ENCODE assay signal across 16 mouse cellular contexts in the genomic region with DNA sequence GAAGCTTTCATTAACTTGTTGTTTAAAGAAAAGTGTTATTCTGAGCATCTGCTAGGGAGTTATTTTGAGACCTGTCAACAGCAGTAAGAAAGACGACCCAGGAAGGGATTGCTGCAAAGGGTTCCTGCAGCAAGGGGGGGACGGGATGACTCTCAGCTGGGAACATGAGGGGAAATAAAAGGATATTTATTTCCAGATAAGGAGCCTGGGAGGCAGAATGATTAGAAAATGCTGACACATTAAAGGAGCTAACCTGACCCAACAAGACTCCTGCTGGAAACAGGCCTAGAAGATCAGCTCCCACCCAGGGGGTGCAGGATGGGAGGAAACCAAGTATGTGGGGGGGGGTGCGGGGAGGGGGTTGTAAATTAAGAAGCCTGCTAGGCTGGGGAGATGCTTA.
A peak's percentile ranks its signal among the peaks of the same experiment; 100 is the strongest.
DNase-seq lines count a peak whose midpoint lies in the region; ATAC-seq and TF ChIP-seq lines count a peak whose summit lies in the region.
"Had no signal": no experiment of that assay in that cellular context is flagged by ENCODE, and none has a peak within 500 bp of the region (broad histone marks: within the 10 kb centered on the region; RNA-seq: fewer than 3 reads in every experiment).

No protein-coding gene starts in this region.

- H3K27ac ChIP-seq in heart, embryonic 12.5 days (ENCODE audit: poor library complexity, severe bottlenecking), result peak overlapping the region; percentile 41
- peak overlapping the region; percentile 57; the same call in 1 of the 2 replicates for H3K27ac ChIP-seq in heart, embryonic 15.5 days
- peak overlapping the region; percentile 31; the same call in 1 of the 2 replicates for H3K27ac ChIP-seq in kidney, postnatal 0 days
- H3K27ac ChIP-seq: hindbrain, embryonic 12.5 days; limb, embryonic 13.5 days; neural tube, embryonic 12.5 days had no signal

- H3K4me3 ChIP-seq in heart, embryonic 12.5 days, result no peak overlapping the region
- no peak overlapping the region for H3K4me3 ChIP-seq in heart, embryonic 15.5 days
- H3K4me3 ChIP-seq in kidney, postnatal 0 days (replicated peaks; ENCODE audit: low read depth, low read length), result no peak overlapping the region
- H3K4me3 ChIP-seq: hindbrain, embryonic 12.5 days; limb, embryonic 13.5 days; neural tube, embryonic 12.5 days had no signal

- WGBS in heart, embryonic 12.5 days, result 26% methylated on average over 3 of the region's 3 CpGs
- 18% methylated on average over 3 of the region's 3 CpGs for WGBS in heart, embryonic 15.5 days
- 20% methylated on average over 3 of the region's 3 CpGs for WGBS in kidney, postnatal 0 days

- no peak for ATAC-seq in heart, embryonic 12.5 days (ENCODE audit: insufficient number of reproducible peaks, low FRiP score)
- 0 out of 2 replicates have a peak, but pooled peaks have one; percentile 10 for ATAC-seq in heart, embryonic 15.5 days (replicated peaks; ENCODE audit: insufficient number of reproducible peaks, insufficient read depth, low FRiP score, low read depth)
- ATAC-seq in kidney, postnatal 0 days (replicated peaks; ENCODE audit: low FRiP score, low read depth), result peak; percentile 68; the same call in 1 of the 2 replicates

- H3K9me3 ChIP-seq in heart, embryonic 12.5 days (replicated peaks), result no peaks in the 10 kb centered on the region
- H3K9me3 ChIP-seq in heart, embryonic 15.5 days (replicated peaks), result no peaks in the 10 kb centered on the region
- no peaks in the 10 kb centered on the region for H3K9me3 ChIP-seq in kidney, postnatal 0 days (replicated peaks; ENCODE audit: low read length)
- H3K9me3 ChIP-seq: G1E; hindbrain, embryonic 12.5 days; limb, embryonic 13.5 days; neural tube, embryonic 12.5 days had no signal

- no peaks in the 10 kb centered on the region for H3K27me3 ChIP-seq in heart, embryonic 12.5 days (replicated peaks)
- no peaks in the 10 kb centered on the region for H3K27me3 ChIP-seq in heart, embryonic 15.5 days
- no peaks in the 10 kb centered on the region for H3K27me3 ChIP-seq in kidney, postnatal 0 days (ENCODE audit: insufficient read depth, low read length)

- H3K4me2 ChIP-seq in heart, embryonic 12.5 days, result no peak overlapping the region
- H3K4me2 ChIP-seq in heart, embryonic 15.5 days, result no peak overlapping the region
- no peak overlapping the region for H3K4me2 ChIP-seq in kidney, postnatal 0 days (ENCODE audit: low read length)
- H3K4me2 ChIP-seq: hindbrain, embryonic 12.5 days; limb, embryonic 13.5 days; neural tube, embryonic 12.5 days had no signal

- TF ChIP-seq CTCF in kidney, postnatal 0 days (IDR thresholded peaks at IDR 0.05; ENCODE audit: low read depth), result no peak

- no peak for DNase-seq in heart, postnatal 4 days
- DNase-seq in brain, adult 2 months (ENCODE audit: low read depth, low spot score), result peak; percentile 55
- peak; percentile 92 for DNase-seq in kidney, postnatal 0 days (ENCODE audit: low spot score)
- no peak for DNase-seq in cerebellum, postnatal 14 days
- DNase-seq in cerebellum, adult 9-10 months, result no peak
- DNase-seq: adrenal gland, postnatal 10 days; cerebellum, postnatal 36 days; gastrocnemius, postnatal 25 days; lung, postnatal 10 days; right cerebral cortex, postnatal 4 days had no signal

- H3K9ac ChIP-seq in heart, embryonic 12.5 days, result no peak overlapping the region
- H3K9ac ChIP-seq in heart, embryonic 15.5 days, result no peak overlapping the region
- no peak overlapping the region for H3K9ac ChIP-seq in kidney, postnatal 0 days (ENCODE audit: low read depth, low read length)
- H3K9ac ChIP-seq: hindbrain, embryonic 12.5 days; limb, embryonic 13.5 days; neural tube, embryonic 12.5 days had no signal

- H3K4me1 ChIP-seq in heart, embryonic 12.5 days (replicated peaks), result peaks cover 33% of the 10 kb centered on the region
- peaks cover 27% of the 10 kb centered on the region for H3K4me1 ChIP-seq in heart, embryonic 15.5 days (replicated peaks)
- peaks cover 14% of the 10 kb centered on the region for H3K4me1 ChIP-seq in kidney, postnatal 0 days (replicated peaks; ENCODE audit: insufficient read depth, low read length)

- H3K36me3 ChIP-seq in heart, embryonic 12.5 days, result no peaks in the 10 kb centered on the region
- H3K36me3 ChIP-seq in heart, embryonic 15.5 days, result no peaks in the 10 kb centered on the region
- no peaks in the 10 kb centered on the region for H3K36me3 ChIP-seq in kidney, postnatal 0 days (ENCODE audit: insufficient read depth, low read length)
- H3K36me3 ChIP-seq: G1E; hindbrain, embryonic 12.5 days; limb, embryonic 13.5 days; neural tube, embryonic 12.5 days had no signal

Comparison
In these comparisons a context has a peak if more than half of its experiments do, and no peak if none do; other contexts are left out.
1. DNase-seq: peak in brain, adult 2 months (single experiment) and kidney, postnatal 0 days (single experiment); none in heart, postnatal 4 days (single experiment), cerebellum, postnatal 14 days (0 of 2) and cerebellum, adult 9-10 months (single experiment).
2. Peak in every context shown above with its lines, with median percentiles within 50 percentile points of each other: H3K27ac ChIP-seq.